Mouse (Mus musculus) forebrain, embryonic 15.5 days (tissue): Measurements from ENCODE around the gene Rbm19. TPM values are rescaled to one million over a fixed set of nuclear protein-coding genes. Genes with fewer than 3 reads are reported as not detected.

Experiments
- ATAC-seq: fragments of 200-750 bp; cut with Nextera tagmentation; replicated peaks from 2 replicates; pipeline ENCODE4 v1.8.0; 2017; ENCODE audit warnings: mild to moderate bottlenecking, moderate TSS enrichment, moderate library complexity
- H3K27ac ChIP-seq: fragments of 300-500 bp; sonication (generic); replicated peaks from 2 replicates; pipeline ENCODE4 v1.5.1; 2015; ENCODE audit warnings: mild to moderate bottlenecking, inconsistent platforms
- H3K27me3 ChIP-seq: fragments of 300-500 bp; sonication (generic); 2 replicates; pipeline ENCODE4 v1.6.1; 2015; ENCODE audit warnings: inconsistent platforms
- H3K36me3 ChIP-seq: fragments of 300-500 bp; sonication (generic); 2 replicates; pipeline ENCODE4 v1.6.1; 2015; ENCODE audit warnings: mild to moderate bottlenecking, inconsistent platforms
- H3K4me1 ChIP-seq: fragments of 300-500 bp; sonication (generic); 2 replicates; pipeline ENCODE4 v1.6.1; 2015; ENCODE audit warnings: inconsistent platforms
- H3K4me2 ChIP-seq: fragments of 300-500 bp; sonication (generic); replicated peaks from 2 replicates; pipeline ENCODE4 v1.6.1; 2015; ENCODE audit warnings: mild to moderate bottlenecking, inconsistent platforms
- H3K4me3 ChIP-seq: fragments of 300-500 bp; sonication (generic); 2 replicates; pipeline ENCODE4 v1.5.1; 2015; ENCODE audit warnings: mild to moderate bottlenecking, inconsistent platforms
- H3K9ac ChIP-seq: fragments of 300-500 bp; sonication (generic); replicated peaks from 2 replicates; pipeline ENCODE4 v1.6.1; 2015; ENCODE audit warnings: mild to moderate bottlenecking, inconsistent platforms
- H3K9me3 ChIP-seq: fragments of 300-500 bp; sonication (generic); 2 replicates; pipeline ENCODE4 v1.6.1; 2016; ENCODE audit warnings: inconsistent platforms
- WGBS: fragments of 180-500 bp; shearing (Covaris S2); methylation state at CpG from one replicate; pipeline ENCODE4 v1.1.7; 2015; ENCODE audit warnings: mixed read lengths; 5-methylcytosine and 5-hydroxymethylcytosine counted together
- polyA plus RNA-seq: library from polyadenylated mRNA; unstranded; fragments of >200 nt; fragmentation: Nextera tagmentation; extraction: Ambion mirVana; gene quantifications from 2 replicates; pipeline ENCODE4 v1.2.1, GENCODE M21; 2015

Gene Rbm19
- polyA plus RNA-seq, 1 experiment from 2014 or later = 15.2 TPM

GRCm38 (mm10) chr5:120171865-120172728 lies 55.8 kb downstream of the Rbm19 start:
- 21% methylated on average over 18 of the region's 18 CpGs for WGBS
- Histone ChIP-seq H3K27me3 (no peaks in the 10 kb centered on the region), H3K27ac (peak overlapping the region; percentile 33), H3K4me2 (no peak overlapping the region), H3K4me3 (no peak overlapping the region), H3K36me3 (no peaks in the 10 kb centered on the region), H3K9ac (no peak overlapping the region), H3K4me1 (peaks cover 21% of the 10 kb centered on the region), H3K9me3 (no peaks in the 10 kb centered on the region)
- ATAC-seq = peak; percentile 36; the same call in 1 of the 2 replicates

- ATAC-seq = no peak
- Histone ChIP-seq H3K9ac (no peak overlapping the region), H3K4me2 (no peak overlapping the region), H3K27ac (no peak overlapping the region), H3K27me3 (no peaks in the 10 kb centered on the region), H3K36me3 (no peaks in the 10 kb centered on the region), H3K4me3 (no peak overlapping the region), H3K9me3 (no peaks in the 10 kb centered on the region), H3K4me1 (peaks cover 20% of the 10 kb centered on the region)
- whole genome bisulfite sequencing = 76% methylated on average over 8 of the region's 8 CpGs
Observed at GRCm38 (mm10) chr5:120172729-120173101, 56.5 kb downstream of the Rbm19 start.

DNA sequence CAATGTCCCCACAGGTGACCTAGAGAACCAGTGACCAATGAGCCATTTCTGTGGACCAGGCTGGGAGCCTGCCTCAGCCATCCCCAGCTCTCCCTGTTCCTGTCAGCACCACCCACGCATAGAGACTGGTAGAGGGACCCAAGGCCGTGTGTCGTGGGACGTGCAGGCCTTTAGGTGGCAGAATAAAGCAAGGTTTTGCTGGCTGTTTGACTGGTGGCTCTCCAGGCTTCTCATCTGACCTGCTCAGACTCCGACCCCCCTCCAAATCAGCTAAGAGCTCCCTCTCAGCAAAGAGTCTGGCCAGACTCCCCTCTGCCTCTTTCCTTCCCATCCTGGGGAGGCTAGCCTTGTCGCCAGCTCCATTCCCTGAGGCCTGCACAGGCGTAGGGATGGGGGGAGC lies 58.1 kb downstream of the Rbm19 start:
- H3K9me3 ChIP-seq = no peaks in the 10 kb centered on the region
- no peak overlapping the region for H3K4me2 ChIP-seq
- H3K4me3 ChIP-seq = no peak overlapping the region
- H3K9ac ChIP-seq = no peak overlapping the region
- WGBS = 53% methylated on average over 7 of the region's 7 CpGs
- 0 out of 2 replicates have a peak, but pooled peaks have one; percentile 20 for ATAC-seq
- H3K36me3 ChIP-seq = no peaks in the 10 kb centered on the region
- no peak overlapping the region for H3K27ac ChIP-seq
- peaks cover 27% of the 10 kb centered on the region for H3K4me1 ChIP-seq
- no peaks in the 10 kb centered on the region for H3K27me3 ChIP-seq

DNA sequence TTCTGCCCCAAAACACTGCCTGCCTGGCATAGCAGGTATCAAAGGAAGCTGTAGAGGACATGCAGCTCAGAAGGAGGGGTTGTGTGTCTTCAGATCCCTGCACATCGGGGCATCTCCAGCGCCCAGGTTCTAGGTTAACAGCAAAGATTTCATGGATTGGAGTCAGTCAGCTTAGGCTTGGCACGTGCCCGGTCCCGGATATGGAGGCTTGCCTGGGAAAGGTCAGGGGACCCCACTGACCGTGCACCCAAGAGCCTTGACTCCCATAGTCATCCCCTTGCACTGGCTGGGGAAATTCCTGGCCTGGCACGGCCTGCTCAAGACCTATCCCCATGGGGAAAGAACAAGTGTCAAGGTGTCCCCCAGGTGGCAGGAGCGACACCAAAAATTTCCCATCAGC lies 59.0 kb downstream of the Rbm19 start:
- no peak overlapping the region for H3K9ac ChIP-seq
- ATAC-seq = no peak

GRCm38 (mm10) chr5:120176246-120177065 lies 60.2 kb downstream of the Rbm19 start:
- H3K36me3 ChIP-seq = 0 out of 2 replicates have a peak, but pooled peaks cover 3% of the 10 kb centered on the region
- H3K4me2 ChIP-seq = no peak overlapping the region
- 92% methylated on average over 13 of the region's 13 CpGs for WGBS
- peaks cover 30% of the 10 kb centered on the region for H3K4me1 ChIP-seq
- H3K27me3 ChIP-seq = no peaks in the 10 kb centered on the region
- ATAC-seq = no peak
- no peak overlapping the region for H3K9ac ChIP-seq
- H3K27ac ChIP-seq = no peak overlapping the region
- H3K4me3 ChIP-seq = no peak overlapping the region
- no peaks in the 10 kb centered on the region for H3K9me3 ChIP-seq

More for the DNA sequence above, 59.0 kb downstream of the Rbm19 start:
- Histone ChIP-seq H3K27me3 (no peaks in the 10 kb centered on the region), H3K4me2 (no peak overlapping the region), H3K27ac (no peak overlapping the region), H3K4me3 (no peak overlapping the region), H3K9me3 (no peaks in the 10 kb centered on the region), H3K36me3 (no peaks in the 10 kb centered on the region), H3K4me1 (peaks cover 31% of the 10 kb centered on the region)
- 95% methylated on average over 8 of the region's 8 CpGs for WGBS

DNA sequence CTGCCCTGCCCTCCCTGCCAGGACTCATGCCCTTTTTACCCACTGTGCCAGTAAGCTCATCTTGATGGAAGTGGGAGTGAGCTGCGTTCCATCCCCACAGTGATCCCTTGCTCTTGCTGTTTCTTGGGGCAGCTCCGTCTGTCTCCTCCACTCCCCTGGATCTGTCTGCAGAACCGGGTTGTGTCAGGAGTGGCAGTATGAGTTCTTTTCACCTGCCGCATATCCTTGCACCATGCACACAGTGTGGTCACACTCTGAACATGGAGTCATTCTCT lies 60.7 kb downstream of the Rbm19 start:
- 92% methylated on average over 4 of the region's 4 CpGs for WGBS
- ATAC-seq = no peak
- no peak overlapping the region for H3K4me2 ChIP-seq
- peaks cover 25% of the 10 kb centered on the region for H3K4me1 ChIP-seq
- no peak overlapping the region for H3K4me3 ChIP-seq
- no peak overlapping the region for H3K27ac ChIP-seq
- H3K9ac ChIP-seq = no peak overlapping the region
- H3K36me3 ChIP-seq = 0 out of 2 replicates have a peak, but pooled peaks cover 3% of the 10 kb centered on the region
- H3K27me3 ChIP-seq = no peaks in the 10 kb centered on the region
- no peaks in the 10 kb centered on the region for H3K9me3 ChIP-seq

- no peaks in the 10 kb centered on the region for H3K9me3 ChIP-seq
- H3K4me1 ChIP-seq = peaks cover 20% of the 10 kb centered on the region
- no peak overlapping the region for H3K9ac ChIP-seq
- H3K27me3 ChIP-seq = no peaks in the 10 kb centered on the region
- 0 out of 2 replicates have a peak, but pooled peaks cover 3% of the 10 kb centered on the region for H3K36me3 ChIP-seq
- H3K27ac ChIP-seq = no peak overlapping the region
- H3K4me2 ChIP-seq = no peak overlapping the region
- no peak overlapping the region for H3K4me3 ChIP-seq
- no peak for ATAC-seq
- WGBS = 95% methylated on average over 11 of the region's 11 CpGs
Observed at GRCm38 (mm10) chr5:120180102-120180501, 63.8 kb downstream of the Rbm19 start.

DNA sequence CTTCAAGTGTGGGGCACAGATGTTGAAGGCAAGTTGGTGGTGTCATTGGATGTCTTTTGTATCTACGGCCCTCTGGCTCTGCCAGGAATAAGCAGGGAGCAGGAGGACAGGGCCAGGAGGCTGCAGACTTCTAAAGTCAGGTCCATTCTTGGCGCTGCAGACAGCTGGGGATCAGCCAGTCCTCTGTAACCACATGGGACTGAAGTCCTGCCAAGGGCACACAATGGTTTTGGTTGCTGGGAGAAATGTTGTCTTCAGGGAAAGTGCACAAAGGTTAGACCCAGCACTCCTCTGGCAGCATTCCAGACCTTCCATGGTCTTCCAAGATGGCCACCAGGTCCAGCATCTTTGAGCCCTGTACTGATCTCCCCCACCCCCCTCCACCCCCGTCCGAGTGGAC lies 65.1 kb downstream of the Rbm19 start:
- Histone ChIP-seq H3K4me3 (no peak overlapping the region), H3K9me3 (no peaks in the 10 kb centered on the region), H3K9ac (no peak overlapping the region), H3K27ac (no peak overlapping the region), H3K36me3 (0 out of 2 replicates have a peak, but pooled peaks cover 3% of the 10 kb centered on the region), H3K4me1 (peaks cover 23% of the 10 kb centered on the region), H3K4me2 (no peak overlapping the region), H3K27me3 (no peaks in the 10 kb centered on the region)
- ATAC-seq = no peak
- 83% methylated on average over 4 of the region's 4 CpGs for WGBS

GRCm38 (mm10) chr5:120183321-120183720 lies 67.1 kb downstream of the Rbm19 start:
- H3K4me3 ChIP-seq = no peak overlapping the region
- 0 out of 2 replicates have a peak, but pooled peaks cover 3% of the 10 kb centered on the region for H3K36me3 ChIP-seq
- peaks cover 27% of the 10 kb centered on the region for H3K4me1 ChIP-seq
- H3K27ac ChIP-seq = 0 out of 2 replicates have a peak overlapping the region, but pooled peaks have one; percentile 21
- no peaks in the 10 kb centered on the region for H3K9me3 ChIP-seq
- no peaks in the 10 kb centered on the region for H3K27me3 ChIP-seq
- WGBS = 77% methylated on average over 8 of the region's 8 CpGs
- ATAC-seq = no peak
- H3K9ac ChIP-seq = no peak overlapping the region
- no peak overlapping the region for H3K4me2 ChIP-seq

GRCm38 (mm10) chr5:120183790-120184189 lies 67.5 kb downstream of the Rbm19 start:
- 0 out of 2 replicates have a peak overlapping the region, but pooled peaks have one; percentile 3 for H3K27ac ChIP-seq
- WGBS = 61% methylated on average over 7 of the region's 7 CpGs
- no peak for ATAC-seq

DNA sequence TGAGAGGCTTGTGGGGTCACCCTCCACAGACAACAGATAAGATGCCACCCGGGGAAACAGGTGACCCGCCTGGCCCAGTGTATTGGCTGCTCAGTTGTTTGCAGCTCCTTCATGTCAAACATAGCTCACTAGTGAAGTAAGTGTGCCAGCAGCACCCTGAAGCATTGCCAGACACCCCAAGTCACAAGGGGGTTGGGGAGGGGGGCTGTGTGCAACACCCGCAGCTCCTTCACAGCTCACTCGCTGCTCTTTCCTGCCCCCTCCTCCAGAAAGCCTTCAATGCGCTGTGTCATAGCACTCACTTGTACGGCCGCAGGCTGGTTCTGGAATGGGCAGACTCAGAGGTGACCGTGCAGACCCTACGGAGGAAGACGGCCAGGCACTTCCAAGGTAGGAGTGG lies 69.7 kb downstream of the Rbm19 start:
- Histone ChIP-seq H3K9ac (no peak overlapping the region), H3K4me2 (no peak overlapping the region), H3K4me1 (peaks cover 22% of the 10 kb centered on the region), H3K27me3 (no peaks in the 10 kb centered on the region), H3K36me3 (no peaks in the 10 kb centered on the region), H3K4me3 (no peak overlapping the region), H3K9me3 (no peaks in the 10 kb centered on the region), H3K27ac (no peak overlapping the region)
- WGBS = 93% methylated on average over 10 of the region's 10 CpGs
- no peak for ATAC-seq

More at GRCm38 (mm10) chr5:120183790-120184189, 67.5 kb downstream of the Rbm19 start:
- Histone ChIP-seq H3K4me3 (no peak overlapping the region), H3K36me3 (0 out of 2 replicates have a peak, but pooled peaks cover 3% of the 10 kb centered on the region), H3K4me1 (peaks cover 27% of the 10 kb centered on the region), H3K27me3 (no peaks in the 10 kb centered on the region), H3K4me2 (no peak overlapping the region), H3K9ac (no peak overlapping the region), H3K9me3 (no peaks in the 10 kb centered on the region)

- no peaks in the 10 kb centered on the region for H3K27me3 ChIP-seq
- no peak overlapping the region for H3K9ac ChIP-seq
- H3K9me3 ChIP-seq = no peaks in the 10 kb centered on the region
- no peak overlapping the region for H3K27ac ChIP-seq
- H3K4me3 ChIP-seq = no peak overlapping the region
- H3K4me1 ChIP-seq = peaks cover 36% of the 10 kb centered on the region
- H3K4me2 ChIP-seq = no peak overlapping the region
- WGBS = 50% methylated on average over 7 of the region's 7 CpGs
- H3K36me3 ChIP-seq = no peaks in the 10 kb centered on the region
- no peak for ATAC-seq
Observed at GRCm38 (mm10) chr5:120188541-120188940, 72.3 kb downstream of the Rbm19 start.
